Mouse (Mus musculus): ENCODE measurements around the gene Unc80. TPM values are rescaled to one million over a fixed set of nuclear protein-coding genes. Genes with fewer than 3 reads are reported as not detected.
"Not testable (repeated sequence)": the region's sequence is repeated elsewhere in the genome, so short reads cannot be mapped to it uniquely, and the experiment has no call there.

Gene Unc80
- polyA plus RNA-seq, 1 experiment, result 8.0 TPM

DNA sequence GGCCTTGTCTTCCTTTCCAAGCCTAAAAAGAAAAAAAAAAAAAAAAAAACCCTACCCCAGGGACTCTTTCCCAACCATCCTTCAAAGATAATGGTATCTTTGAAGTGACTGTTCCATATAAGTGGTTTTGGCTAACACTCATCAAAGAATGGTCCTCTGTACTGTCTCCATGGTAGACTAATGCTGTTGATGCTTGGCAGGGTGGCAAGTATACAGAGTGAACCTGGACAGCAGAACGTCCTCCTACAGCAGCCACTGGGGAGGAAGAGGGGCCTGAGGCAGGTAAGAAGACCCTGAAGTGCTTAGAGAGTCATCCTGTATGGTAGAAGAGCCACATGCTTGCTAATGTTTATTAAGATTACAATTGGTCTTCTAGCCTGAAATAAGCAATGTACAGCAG, 224.1 kb downstream of the Unc80 start:
- peak; percentile 12 for DNase-seq (ENCODE audit: low read depth)
- TF ChIP-seq POLR2A (IDR thresholded peaks at IDR 0.05; ENCODE audit: borderline replicate concordance, extremely low read depth, insufficient read depth, insufficient read length, poor library complexity, severe bottlenecking) (no peak), CTCF (IDR thresholded peaks at IDR 0.05; ENCODE audit: borderline replicate concordance, extremely low read depth, insufficient read depth, insufficient read length) (no peak)

DNA sequence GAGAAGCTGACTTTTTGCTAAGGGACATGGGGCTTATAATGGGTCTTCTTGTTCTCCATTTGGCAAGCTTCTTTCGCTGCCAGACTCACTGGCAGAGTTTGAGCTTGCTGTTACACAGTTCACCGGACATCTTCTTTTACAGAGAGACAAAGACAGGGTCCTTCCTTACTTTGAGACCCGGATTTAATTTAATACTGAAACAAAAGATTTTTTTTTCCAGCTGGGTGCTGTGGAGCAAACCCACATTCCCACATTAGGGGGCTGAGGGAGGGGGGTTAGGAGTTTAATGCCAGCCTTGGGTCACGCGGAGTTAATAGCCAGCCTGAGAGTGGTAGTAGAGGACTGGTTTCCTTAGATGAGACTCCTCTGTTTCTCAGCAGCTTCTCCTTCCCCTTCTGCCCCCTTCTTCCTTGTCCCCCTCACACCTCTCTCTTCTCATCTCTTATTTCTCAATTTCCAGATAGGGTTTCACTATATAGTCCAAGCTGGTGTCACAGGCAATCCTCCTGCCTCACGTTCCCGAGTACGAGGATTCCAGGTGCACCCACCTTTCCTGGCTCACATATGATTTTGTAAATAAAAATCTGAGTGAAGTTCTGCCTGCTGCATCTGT, 224.7 kb downstream of the Unc80 start:
- peak; percentile 54 for DNase-seq (ENCODE audit: low read depth)

DNA sequence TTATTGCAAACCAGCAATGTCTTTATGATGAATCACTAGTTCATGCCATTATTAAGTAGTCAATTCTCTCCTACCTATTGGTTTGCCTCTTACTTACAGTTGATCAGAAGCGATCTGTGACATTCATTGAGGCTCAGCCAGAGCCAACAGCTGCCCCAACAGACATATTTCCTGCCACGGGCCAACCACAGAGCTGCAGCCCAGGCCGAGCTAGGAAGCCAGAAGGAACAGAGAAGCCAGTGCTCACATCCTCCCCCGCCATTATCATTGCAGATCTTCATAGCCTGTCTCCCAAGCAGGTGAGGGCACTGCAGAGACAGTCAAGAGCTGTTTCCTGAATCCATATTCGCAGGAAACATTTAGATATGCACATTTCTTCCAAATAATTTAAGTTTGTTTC, 226.1 kb downstream of the Unc80 start:
- no peak for DNase-seq (ENCODE audit: low read depth)
- TF ChIP-seq POLR2A (IDR thresholded peaks at IDR 0.05; ENCODE audit: borderline replicate concordance, extremely low read depth, insufficient read depth, insufficient read length, poor library complexity, severe bottlenecking) (no peak), CTCF (IDR thresholded peaks at IDR 0.05; ENCODE audit: borderline replicate concordance, extremely low read depth, insufficient read depth, insufficient read length) (no peak)

More for the DNA sequence above, 224.7 kb downstream of the Unc80 start:
- TF ChIP-seq CTCF (IDR thresholded peaks at IDR 0.05; ENCODE audit: borderline replicate concordance, extremely low read depth, insufficient read depth, insufficient read length), result no peak
- TF ChIP-seq POLR2A (IDR thresholded peaks at IDR 0.05; ENCODE audit: borderline replicate concordance, extremely low read depth, insufficient read depth, insufficient read length, poor library complexity, severe bottlenecking), result no peak

DNA sequence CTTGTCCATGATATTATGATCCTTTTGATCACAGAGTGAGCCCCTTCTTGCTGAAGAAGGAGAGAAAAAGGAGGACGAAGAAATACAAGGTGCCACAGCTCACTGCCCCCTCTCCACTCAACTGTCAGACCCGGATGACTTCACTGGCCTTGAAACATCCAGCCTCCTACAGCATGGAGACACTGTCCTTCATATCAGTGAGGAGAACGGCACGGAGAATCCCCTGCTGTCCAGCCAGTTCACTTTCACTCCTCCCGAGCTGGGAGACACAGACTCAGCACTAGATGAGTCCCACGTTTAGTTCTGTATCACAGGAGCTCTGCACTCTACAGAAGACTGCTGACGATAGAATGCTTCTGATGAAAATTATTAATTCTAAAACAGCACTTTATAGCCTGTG, 227.1 kb downstream of the Unc80 start:
- TF ChIP-seq POLR2A (IDR thresholded peaks at IDR 0.05; ENCODE audit: borderline replicate concordance, extremely low read depth, insufficient read depth, insufficient read length, poor library complexity, severe bottlenecking), result no peak
- TF ChIP-seq CTCF (IDR thresholded peaks at IDR 0.05; ENCODE audit: borderline replicate concordance, extremely low read depth, insufficient read depth, insufficient read length), result no peak
- DNase-seq (ENCODE audit: low read depth), result no peak

DNA sequence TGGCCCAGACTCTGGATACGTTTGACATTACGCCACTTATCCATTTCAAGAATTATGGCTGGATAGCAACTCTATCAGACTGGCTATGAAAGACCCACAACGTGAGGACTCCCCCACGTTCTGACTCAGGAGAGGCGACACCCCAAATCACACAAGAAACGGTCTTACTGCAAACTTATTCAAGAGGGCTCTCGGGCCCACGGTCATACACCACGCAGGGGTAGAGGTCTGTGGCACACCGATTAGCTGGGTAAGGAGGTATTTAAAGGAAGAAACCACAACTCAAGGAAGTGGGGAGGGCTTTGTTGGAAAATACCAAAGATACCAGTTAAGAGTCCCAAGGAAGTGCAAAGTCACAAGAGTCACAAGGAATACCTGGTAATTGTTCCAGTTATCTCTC, 231.5 kb downstream of the Unc80 start:
- not testable (repeated sequence) for DNase-seq (ENCODE audit: low read depth)

DNA sequence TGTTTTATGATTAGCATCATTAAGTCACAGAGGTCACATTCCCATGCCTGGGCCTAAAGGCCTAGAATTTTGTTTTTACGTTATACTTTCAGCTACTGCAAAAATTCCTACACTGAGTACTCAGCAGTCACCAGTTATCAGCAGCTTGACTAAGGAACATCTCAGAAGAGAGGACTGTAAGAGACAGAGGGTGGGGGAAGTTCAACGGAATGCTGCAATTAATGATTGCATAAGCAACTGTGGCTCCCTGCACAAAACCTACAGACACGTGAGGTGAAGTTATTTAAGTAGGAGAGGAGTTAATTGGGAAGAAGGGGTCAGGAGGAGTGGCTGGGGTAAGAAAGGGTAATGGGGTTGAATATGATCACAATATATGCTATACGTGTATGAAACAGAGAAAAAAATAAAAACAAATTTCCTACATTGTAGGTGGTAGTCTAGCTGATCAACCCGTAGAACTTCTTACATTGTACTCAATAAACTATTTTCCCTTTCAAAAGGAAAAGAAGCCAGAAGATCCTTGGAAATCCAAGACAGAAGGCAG, 232.1 kb downstream of the Unc80 start:
- TF ChIP-seq CTCF (IDR thresholded peaks at IDR 0.05; ENCODE audit: borderline replicate concordance, extremely low read depth, insufficient read depth, insufficient read length) (no peak), POLR2A (IDR thresholded peaks at IDR 0.05; ENCODE audit: borderline replicate concordance, extremely low read depth, insufficient read depth, insufficient read length, poor library complexity, severe bottlenecking) (no peak)
- no peak for DNase-seq (ENCODE audit: low read depth)

DNA sequence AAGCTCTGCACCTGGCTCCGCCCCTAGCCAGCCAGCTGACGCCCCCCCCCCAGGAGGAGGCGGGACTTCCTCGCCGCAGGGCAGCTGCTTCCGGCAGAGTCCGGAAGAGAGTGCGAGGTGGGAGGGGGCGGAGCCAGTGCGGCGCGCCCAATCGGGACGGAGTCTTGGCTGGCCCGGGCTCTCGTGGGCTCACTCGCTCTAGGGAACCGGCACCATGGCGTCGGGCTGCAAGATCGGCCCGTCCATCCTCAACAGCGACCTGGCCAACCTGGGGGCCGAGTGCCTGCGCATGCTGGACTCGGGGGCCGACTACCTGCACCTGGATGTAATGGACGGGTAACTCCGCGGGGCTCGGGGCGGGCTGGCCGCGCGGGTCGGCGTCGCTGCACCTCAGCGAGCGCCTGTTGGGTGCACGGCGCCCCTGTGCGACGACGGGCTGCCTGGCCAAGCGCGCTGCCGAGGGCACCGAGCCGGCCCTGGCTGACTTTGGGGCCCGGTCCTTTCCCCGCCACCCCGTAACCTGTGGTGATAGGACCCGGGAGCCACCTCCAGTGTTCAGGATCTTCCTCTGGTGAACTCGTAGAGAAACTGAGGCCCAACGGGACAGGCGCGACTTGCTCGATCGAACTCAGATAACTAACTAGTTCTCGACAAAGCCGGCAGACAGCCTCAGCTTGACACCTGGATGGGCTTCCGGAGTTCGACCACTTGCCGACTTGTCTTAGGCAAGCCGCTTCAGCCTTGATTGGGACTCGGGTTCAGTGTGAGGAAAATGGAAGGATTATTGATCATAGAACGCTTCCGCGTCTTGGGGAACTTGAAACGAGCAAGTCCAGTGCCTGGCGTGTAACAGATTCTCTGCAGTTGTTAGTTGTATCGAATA, 232.8 kb downstream of the Unc80 start, which contains the start of gene Rpe:
Gene Rpe (plus strand): TSS at position 139 of the 883 bp plus-strand sequence.
- TF ChIP-seq POLR2A (IDR thresholded peaks at IDR 0.05; ENCODE audit: borderline replicate concordance, extremely low read depth, insufficient read depth, insufficient read length, poor library complexity, severe bottlenecking), result peak; percentile 66; the same call in 1 of the 2 replicates
- TF ChIP-seq CTCF (IDR thresholded peaks at IDR 0.05; ENCODE audit: borderline replicate concordance, extremely low read depth, insufficient read depth, insufficient read length), result no peak

DNA sequence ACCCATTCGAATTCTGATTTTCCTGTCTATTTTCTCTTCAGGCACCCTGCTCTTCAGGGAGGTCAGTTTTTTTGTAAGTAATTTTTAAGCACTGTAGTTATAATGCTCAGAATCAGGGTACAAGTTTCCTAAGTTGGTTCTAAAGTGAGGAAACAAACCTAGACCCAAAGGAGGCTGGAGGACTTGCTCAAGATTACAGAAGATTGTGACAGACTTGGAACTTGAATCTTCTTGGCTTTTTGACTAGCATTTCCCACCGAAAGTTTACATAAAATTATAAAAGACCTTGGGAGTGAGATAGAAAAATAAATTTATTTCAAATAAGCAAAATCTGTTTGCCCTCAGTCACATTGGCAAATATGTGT, 233.4 kb downstream of the Unc80 start:
- DNase-seq (ENCODE audit: low read depth), result no peak

More for the DNA sequence above, 232.8 kb downstream of the Unc80 start, which contains the start of gene Rpe:
- peak; percentile 98 for DNase-seq (ENCODE audit: low read depth)

DNA sequence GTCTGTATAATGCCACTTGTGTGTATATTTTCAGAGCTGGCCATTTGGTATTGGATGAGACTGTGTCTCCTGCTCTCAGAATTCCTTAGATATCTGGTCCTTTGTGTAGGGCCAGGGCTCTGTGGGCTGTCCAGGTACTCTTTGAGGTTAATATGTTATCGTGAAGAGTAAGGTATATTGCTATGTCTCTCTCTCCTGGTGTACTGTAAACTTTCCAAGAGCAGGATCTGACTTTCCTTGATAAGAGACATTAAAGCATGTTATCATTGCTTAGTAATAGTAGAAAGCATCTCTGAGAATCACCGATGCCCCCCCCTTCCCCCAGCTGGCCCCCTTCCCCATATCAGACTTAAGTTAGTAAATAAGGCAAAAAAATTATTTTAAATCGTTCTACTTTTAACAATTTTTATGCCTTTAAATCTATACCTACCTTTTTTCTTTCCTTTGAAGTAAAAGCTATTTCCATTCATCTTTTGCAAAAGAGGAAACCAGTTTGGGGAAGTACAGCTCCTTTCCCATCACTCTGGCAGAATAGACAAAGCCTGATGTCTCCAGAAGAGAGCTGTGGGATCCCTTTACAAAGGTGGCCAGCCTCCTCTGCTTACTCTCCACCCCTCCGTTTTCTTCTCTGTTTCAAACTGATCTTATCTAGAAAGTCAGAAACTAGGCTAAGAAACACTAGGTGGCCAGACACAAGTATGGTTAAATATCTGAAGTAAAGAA, 234.6 kb downstream of the Unc80 start:
- no peak for DNase-seq (ENCODE audit: low read depth)
- TF ChIP-seq CTCF (IDR thresholded peaks at IDR 0.05; ENCODE audit: borderline replicate concordance, extremely low read depth, insufficient read depth, insufficient read length) (no peak), POLR2A (IDR thresholded peaks at IDR 0.05; ENCODE audit: borderline replicate concordance, extremely low read depth, insufficient read depth, insufficient read length, poor library complexity, severe bottlenecking) (no peak)

More for the DNA sequence above, 233.4 kb downstream of the Unc80 start:
- no peak for TF ChIP-seq POLR2A (IDR thresholded peaks at IDR 0.05; ENCODE audit: borderline replicate concordance, extremely low read depth, insufficient read depth, insufficient read length, poor library complexity, severe bottlenecking)
- TF ChIP-seq CTCF (IDR thresholded peaks at IDR 0.05; ENCODE audit: borderline replicate concordance, extremely low read depth, insufficient read depth, insufficient read length), result no peak

DNA sequence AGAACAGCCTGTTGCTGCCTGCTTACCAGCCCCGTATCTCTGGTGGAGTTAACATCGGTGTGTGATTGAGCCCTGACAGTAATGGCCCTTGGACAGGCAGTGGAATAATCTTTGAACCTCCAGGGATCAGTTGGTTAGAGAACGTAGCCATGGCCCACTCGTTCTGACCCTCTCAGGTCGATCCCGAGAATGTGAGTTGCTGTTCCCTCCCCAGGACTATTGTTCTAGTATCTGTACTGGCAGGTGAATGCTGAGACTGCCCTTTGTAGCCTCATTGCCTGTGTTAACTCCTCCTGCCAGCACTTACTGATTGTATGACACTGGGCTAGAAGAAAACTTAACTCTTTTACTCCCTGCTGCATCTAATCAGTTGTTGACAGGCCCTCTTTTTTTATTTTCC, 236.4 kb downstream of the Unc80 start:
- no peak for DNase-seq (ENCODE audit: low read depth)
- no peak for TF ChIP-seq POLR2A (IDR thresholded peaks at IDR 0.05; ENCODE audit: borderline replicate concordance, extremely low read depth, insufficient read depth, insufficient read length, poor library complexity, severe bottlenecking)
- no peak for TF ChIP-seq CTCF (IDR thresholded peaks at IDR 0.05; ENCODE audit: borderline replicate concordance, extremely low read depth, insufficient read depth, insufficient read length)

DNA sequence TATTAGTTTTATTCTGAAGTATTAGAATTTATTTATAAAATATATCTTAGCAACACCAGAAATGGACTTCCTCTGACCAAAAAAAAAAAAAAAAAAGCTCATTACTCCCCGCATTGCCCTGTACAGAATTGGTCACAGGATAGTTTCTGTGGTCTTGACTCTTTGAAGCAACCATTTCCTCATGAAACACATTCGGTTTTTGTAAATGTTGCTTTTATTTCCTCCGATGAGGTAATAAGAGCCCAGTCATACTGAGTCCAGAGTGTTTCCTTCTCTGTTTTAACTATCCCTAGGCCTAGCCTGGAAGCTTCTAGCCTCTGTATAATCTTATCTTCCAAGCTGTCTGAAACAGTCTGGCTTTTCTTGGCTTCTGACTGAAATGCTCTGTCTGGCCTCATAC, 244.7 kb downstream of the Unc80 start:
- no peak for TF ChIP-seq CTCF (IDR thresholded peaks at IDR 0.05; ENCODE audit: borderline replicate concordance, extremely low read depth, insufficient read depth, insufficient read length)
- TF ChIP-seq POLR2A (IDR thresholded peaks at IDR 0.05; ENCODE audit: borderline replicate concordance, extremely low read depth, insufficient read depth, insufficient read length, poor library complexity, severe bottlenecking), result no peak
- no peak for DNase-seq (ENCODE audit: low read depth)

Measured in brain, embryonic 14.5 days (tissue).